11 mouse cellular contexts compared by ENCODE assay signal in the genomic region with DNA sequence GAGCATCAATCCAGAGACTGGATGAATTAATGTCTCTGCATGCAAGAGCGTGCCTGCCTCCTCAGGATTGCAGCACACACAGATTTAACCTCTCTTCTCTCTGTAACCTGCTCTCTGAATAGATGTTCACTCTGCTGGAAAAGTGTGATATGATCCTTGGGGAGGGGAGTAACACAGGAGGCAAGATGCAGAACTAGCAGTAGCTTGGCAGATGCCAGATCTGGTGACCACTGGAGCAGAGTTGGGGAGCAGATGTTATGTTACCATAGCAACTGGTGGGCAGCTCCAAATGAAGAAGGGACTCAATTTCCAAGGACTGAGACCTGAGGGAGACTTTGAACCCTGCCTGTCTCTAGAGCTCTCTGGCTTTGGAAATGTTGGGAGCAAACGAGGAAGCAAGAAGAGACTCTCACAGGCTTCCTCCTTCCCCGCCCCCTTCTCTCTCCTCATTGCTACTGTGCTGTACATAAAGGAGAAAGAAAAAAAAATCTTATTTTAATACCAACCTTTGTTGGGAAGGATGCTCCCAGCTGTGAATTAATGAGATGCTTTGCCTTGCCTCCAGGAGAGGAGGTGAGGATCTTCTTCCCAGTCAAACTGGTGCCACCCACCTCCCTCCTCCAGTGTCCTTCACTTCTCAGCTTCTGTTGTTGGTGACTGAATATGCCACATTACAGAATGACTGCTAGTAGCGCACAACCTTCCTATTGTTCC.
DNase-seq lines count a peak whose midpoint lies in the region; ATAC-seq lines count a peak whose summit lies in the region.
"Had no signal": no experiment of that assay in that cellular context is flagged by ENCODE, and none has a peak within 500 bp of the region (broad histone marks: within the 10 kb centered on the region; RNA-seq: fewer than 3 reads in every experiment).

No protein-coding gene starts in this region.

- DNase-seq in right cerebral cortex, postnatal 10 days (ENCODE audit: low spot score in 2 of 2), result peak; percentile 27 to 47
- no peak for DNase-seq in right cerebral cortex, postnatal 36 days (ENCODE audit: low spot score in 2 of 2)
- no peak for DNase-seq in lung, postnatal 4 days
- DNase-seq in gastrocnemius, postnatal 14 days, result no peak
- DNase-seq in ovary, postnatal 14 days (ENCODE audit: low spot score), result no peak
- DNase-seq: kidney, postnatal 36 days had no signal

- peaks cover 3% of the 10 kb centered on the region; the same call in 1 of the 2 replicates for H3K36me3 ChIP-seq in forebrain, embryonic 13.5 days (ENCODE audit: poor library complexity, severe bottlenecking)
- H3K36me3 ChIP-seq in midbrain, embryonic 12.5 days, result no peaks in the 10 kb centered on the region
- H3K36me3 ChIP-seq: embryonic facial prominence, embryonic 13.5 days had no signal

- H3K9me3 ChIP-seq in forebrain, embryonic 13.5 days (replicated peaks), result peaks cover 7% of the 10 kb centered on the region; the same call in 1 of the 2 replicates
- peaks cover 4% of the 10 kb centered on the region; the same call in 1 of the 2 replicates for H3K9me3 ChIP-seq in midbrain, embryonic 12.5 days

- intact Hi-C loops in gastrocnemius, postnatal 14 days (cut with DNase I; ENCODE audit: low total_unique reads), result no loop called here

- H3K9ac ChIP-seq in forebrain, embryonic 13.5 days, result no peak overlapping the region
- no peak overlapping the region for H3K9ac ChIP-seq in midbrain, embryonic 12.5 days (replicated peaks)
- H3K9ac ChIP-seq: embryonic facial prominence, embryonic 13.5 days; liver, embryonic 14.5 days had no signal

- peaks cover 23% of the 10 kb centered on the region for H3K4me1 ChIP-seq in forebrain, embryonic 13.5 days
- peaks cover 26% of the 10 kb centered on the region for H3K4me1 ChIP-seq in midbrain, embryonic 12.5 days

- WGBS in forebrain, embryonic 13.5 days, result 23% methylated on average over 4 of the region's 4 CpGs
- 42% methylated on average over 4 of the region's 4 CpGs for WGBS in midbrain, embryonic 12.5 days

- peak overlapping the region; percentile 45 for H3K27ac ChIP-seq in forebrain, embryonic 13.5 days
- H3K27ac ChIP-seq in midbrain, embryonic 12.5 days (replicated peaks), result peak overlapping the region; percentile 27; the same call in 1 of the 2 replicates
- H3K27ac ChIP-seq: embryonic facial prominence, embryonic 13.5 days; liver, embryonic 14.5 days had no signal

- H3K27me3 ChIP-seq in forebrain, embryonic 13.5 days, result no peaks in the 10 kb centered on the region
- H3K27me3 ChIP-seq in midbrain, embryonic 12.5 days, result no peaks in the 10 kb centered on the region
- H3K27me3 ChIP-seq: embryonic facial prominence, embryonic 13.5 days had no signal

- no peak overlapping the region for H3K4me3 ChIP-seq in forebrain, embryonic 13.5 days
- no peak overlapping the region for H3K4me3 ChIP-seq in midbrain, embryonic 12.5 days
- H3K4me3 ChIP-seq: embryonic facial prominence, embryonic 13.5 days had no signal

- 0 out of 2 replicates have a peak overlapping the region, but pooled peaks have one; percentile 15 for H3K4me2 ChIP-seq in forebrain, embryonic 13.5 days
- no peak overlapping the region for H3K4me2 ChIP-seq in midbrain, embryonic 12.5 days (replicated peaks)
- H3K4me2 ChIP-seq: embryonic facial prominence, embryonic 13.5 days; heart, embryonic 11.5 days had no signal

- ATAC-seq in forebrain, embryonic 13.5 days, result peak; percentile 84
- peak; percentile 65 for ATAC-seq in midbrain, embryonic 12.5 days (ENCODE audit: low FRiP score, low read depth)

Comparison
In these comparisons a context has a peak if more than half of its experiments do, and no peak if none do; other contexts are left out.
1. DNase-seq: peak in right cerebral cortex, postnatal 10 days (2 of 2); none in right cerebral cortex, postnatal 36 days (0 of 2), lung, postnatal 4 days (0 of 2), gastrocnemius, postnatal 14 days (single experiment) and ovary, postnatal 14 days (single experiment).